ENCODE assay signal across 12 mouse cellular contexts in genomic region chr1:144367492-144367891, GRCm38 (mm10).
DNase-seq lines count a peak whose midpoint lies in the region; ATAC-seq lines count a peak whose summit lies in the region.
"Had no signal": no experiment of that assay in that cellular context is flagged by ENCODE, and none has a peak within 500 bp of the region (broad histone marks: within the 10 kb centered on the region; RNA-seq: fewer than 3 reads in every experiment).

No protein-coding gene starts in this region.

- H3K4me2 ChIP-seq in forebrain, embryonic 16.5 days (ENCODE audit: low read length): no peak overlapping the region
- H3K4me2 ChIP-seq in forebrain, embryonic 13.5 days: no peak overlapping the region
- H3K4me2 ChIP-seq: liver, embryonic 12.5 days; neural tube, embryonic 12.5 days had no signal

- H3K9ac ChIP-seq in forebrain, embryonic 16.5 days (replicated peaks; ENCODE audit: low read depth, low read length): no peak overlapping the region
- H3K9ac ChIP-seq in forebrain, embryonic 13.5 days: no peak overlapping the region
- H3K9ac ChIP-seq: liver, embryonic 12.5 days; neural tube, embryonic 12.5 days had no signal

- no peak overlapping the region for H3K27ac ChIP-seq in forebrain, embryonic 16.5 days (ENCODE audit: low read length)
- no peak overlapping the region for H3K27ac ChIP-seq in forebrain, embryonic 13.5 days
- H3K27ac ChIP-seq: liver, embryonic 12.5 days; neural tube, embryonic 12.5 days had no signal

- no peaks in the 10 kb centered on the region for H3K9me3 ChIP-seq in forebrain, embryonic 16.5 days (ENCODE audit: control insufficient read depth, low read length)
- no peaks in the 10 kb centered on the region for H3K9me3 ChIP-seq in forebrain, embryonic 13.5 days (replicated peaks)
- H3K9me3 ChIP-seq: liver, embryonic 12.5 days; neural tube, embryonic 12.5 days had no signal

- no peaks in the 10 kb centered on the region for H3K4me1 ChIP-seq in forebrain, embryonic 16.5 days (replicated peaks; ENCODE audit: control insufficient read depth, insufficient read depth, low read length)
- no peaks in the 10 kb centered on the region for H3K4me1 ChIP-seq in forebrain, embryonic 13.5 days
- H3K4me1 ChIP-seq: liver, embryonic 12.5 days; neural tube, embryonic 12.5 days had no signal

- intact Hi-C loops in left cerebral cortex, postnatal 10 days (cut with DNase I): no loop called here

- no peaks in the 10 kb centered on the region for H3K36me3 ChIP-seq in forebrain, embryonic 16.5 days (ENCODE audit: control insufficient read depth, insufficient read depth)
- H3K36me3 ChIP-seq in forebrain, embryonic 13.5 days (ENCODE audit: poor library complexity, severe bottlenecking): no peaks in the 10 kb centered on the region
- H3K36me3 ChIP-seq: liver, embryonic 12.5 days; neural tube, embryonic 12.5 days had no signal

- 50% methylated on average over 3 of the region's 3 CpGs for WGBS in forebrain, embryonic 16.5 days
- 77% methylated on average over 3 of the region's 3 CpGs for WGBS in forebrain, embryonic 13.5 days

- DNase-seq in urinary bladder, postnatal 14 days (ENCODE audit: low spot score): peak; percentile 31
- no peak for DNase-seq in urinary bladder, postnatal 25 days (ENCODE audit: low spot score)
- DNase-seq in left cerebral cortex, postnatal 10 days (ENCODE audit: extremely low spot score in 1 of 2, low spot score in 2 of 2): peak; percentile 34 to 76
- DNase-seq in c-Kit-positive CD71-positive TER-119-positive erythroid progenitor cells, embryonic 14.5 days (ENCODE audit: low spot score): no peak
- no peak for DNase-seq in adrenal gland, postnatal 36 days
- no peak for DNase-seq in gastrocnemius, adult 18-20 months (ENCODE audit: low spot score)
- DNase-seq: adrenal gland, adult 8-10 months; gastrocnemius, postnatal 25 days had no signal

- H3K27me3 ChIP-seq in forebrain, embryonic 16.5 days (replicated peaks; ENCODE audit: control insufficient read depth, insufficient read depth, low read length): no peaks in the 10 kb centered on the region
- H3K27me3 ChIP-seq in forebrain, embryonic 13.5 days: no peaks in the 10 kb centered on the region
- H3K27me3 ChIP-seq: liver, embryonic 12.5 days; neural tube, embryonic 12.5 days had no signal

- no peak overlapping the region for H3K4me3 ChIP-seq in forebrain, embryonic 16.5 days (replicated peaks; ENCODE audit: low read length)
- H3K4me3 ChIP-seq in forebrain, embryonic 13.5 days: no peak overlapping the region
- H3K4me3 ChIP-seq: liver, embryonic 12.5 days; neural tube, embryonic 12.5 days had no signal

- peak; percentile 81 for ATAC-seq in forebrain, embryonic 16.5 days
- no peak for ATAC-seq in forebrain, embryonic 13.5 days
- ATAC-seq: liver, embryonic 12.5 days had no signal

Comparison
In these comparisons a context has a peak if more than half of its experiments do, and no peak if none do; other contexts are left out.
1. DNase-seq: peak in urinary bladder, postnatal 14 days (single experiment) and left cerebral cortex, postnatal 10 days (2 of 2); none in urinary bladder, postnatal 25 days (single experiment), c-Kit-positive CD71-positive TER-119-positive erythroid progenitor cells, embryonic 14.5 days (single experiment), adrenal gland, postnatal 36 days (0 of 2) and gastrocnemius, adult 18-20 months (single experiment).